Mouse (Mus musculus) stomach, embryonic 15.5 days (tissue): ENCODE measurements around the gene Lztr1. TPM values are rescaled to one million over a fixed set of nuclear protein-coding genes. Genes with fewer than 3 reads are reported as not detected.
A peak's percentile ranks its signal among the peaks of the same experiment; 100 is the strongest.
"Not testable (repeated sequence)": the region's sequence is repeated elsewhere in the genome, so short reads cannot be mapped to it uniquely, and the experiment has no call there.

Experiments
- ATAC-seq: fragments of 200-750 bp; cut with Nextera tagmentation; 2 replicates; pipeline ENCODE4 v1.8.0; 2017; ENCODE audit warnings: low read depth, moderate number of reproducible peaks, moderate TSS enrichment; ENCODE audit not compliant: insufficient read depth, low FRiP score
- H3K27ac ChIP-seq: fragments of 300-500 bp; sonication (generic); 2 replicates; pipeline ENCODE4 v1.5.1; 2015; ENCODE audit warnings: mild to moderate bottlenecking, inconsistent platforms
- H3K27me3 ChIP-seq: fragments of 300-500 bp; sonication (generic); replicated peaks from 2 replicates; pipeline ENCODE4 v1.6.1; 2015; ENCODE audit warnings: inconsistent platforms
- H3K36me3 ChIP-seq: fragments of 300-500 bp; sonication (generic); 2 replicates; pipeline ENCODE4 v1.6.1; 2015; ENCODE audit warnings: inconsistent platforms
- H3K4me1 ChIP-seq: fragments of 300-500 bp; sonication (generic); 2 replicates; pipeline ENCODE4 v1.6.1; 2015; ENCODE audit warnings: inconsistent platforms
- H3K4me2 ChIP-seq: fragments of 300-500 bp; sonication (generic); 2 replicates; pipeline ENCODE4 v1.6.1; 2015; ENCODE audit warnings: mild to moderate bottlenecking, inconsistent platforms
- H3K4me3 ChIP-seq: fragments of 300-500 bp; sonication (generic); replicated peaks from 2 replicates; pipeline ENCODE4 v1.5.1; 2015; ENCODE audit warnings: inconsistent platforms
- H3K9ac ChIP-seq: fragments of 300-500 bp; sonication (generic); 2 replicates; pipeline ENCODE4 v1.6.1; 2015; ENCODE audit warnings: inconsistent platforms
- H3K9me3 ChIP-seq: fragments of 300-500 bp; sonication (generic); 2 replicates; pipeline ENCODE4 v1.6.1; 2016; ENCODE audit warnings: inconsistent platforms
- WGBS: fragments of 180-500 bp; shearing (Covaris S2); methylation state at CpG from one replicate; pipeline ENCODE4 v1.1.7; 2015; 5-methylcytosine and 5-hydroxymethylcytosine counted together
- polyA plus RNA-seq: library from polyadenylated mRNA; unstranded; fragments of >200 nt; fragmentation: Nextera tagmentation; extraction: Ambion mirVana; gene quantifications from 2 replicates; pipeline ENCODE4 v1.2.1, GENCODE M21; 2015

Gene Lztr1
- polyA plus RNA-seq, 1 experiment from 2014 or later: 70.2 TPM

DNA sequence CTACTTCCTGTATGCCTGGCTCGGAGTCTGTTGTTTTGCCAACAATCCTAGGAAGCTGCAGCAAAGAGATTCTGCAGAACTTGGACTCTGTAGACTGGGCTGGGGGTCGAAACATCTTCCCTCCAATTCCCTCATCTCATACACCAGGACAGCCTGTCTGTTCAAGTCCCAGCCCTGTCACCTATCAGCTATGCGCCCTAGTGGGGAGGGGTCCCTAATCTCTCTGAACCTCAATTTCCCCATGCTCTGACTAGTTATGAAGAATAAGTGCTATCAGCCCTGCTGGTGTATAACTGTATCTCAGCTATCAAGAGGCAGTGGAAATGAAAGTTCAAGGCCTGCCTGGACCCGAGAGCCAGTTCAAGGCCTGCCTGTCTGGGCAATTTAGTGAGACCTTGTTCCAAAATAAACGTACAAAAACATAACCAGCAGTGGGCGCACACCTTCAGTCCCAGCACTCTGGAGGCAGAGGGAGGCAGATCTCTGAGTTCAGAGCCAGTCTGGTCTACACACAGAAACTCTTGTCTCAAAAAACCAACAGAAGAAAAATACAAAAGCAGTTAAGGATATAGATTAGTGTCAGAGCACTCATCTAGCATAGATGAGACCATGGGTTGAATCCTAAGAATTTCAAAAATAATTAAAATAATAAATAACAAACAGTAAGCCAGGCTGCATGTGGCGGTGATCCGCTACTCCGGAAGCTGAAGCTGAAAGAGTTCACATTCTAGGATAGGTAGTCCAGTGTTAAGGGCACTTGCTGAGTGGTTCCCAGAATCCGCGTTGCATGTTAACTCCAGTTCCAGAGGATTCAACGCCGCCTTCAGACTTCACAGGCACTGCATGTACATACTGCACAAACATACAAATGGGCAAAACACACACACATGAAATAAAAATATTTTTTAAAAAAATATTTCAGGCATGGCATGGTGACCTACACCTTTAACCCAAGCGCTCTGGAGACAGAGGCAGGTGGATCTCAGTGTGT, 19.7 kb upstream of the Lztr1 start:
- peak; percentile 2; the same call in 1 of the 2 replicates for ATAC-seq
- H3K9ac ChIP-seq: no peak overlapping the region
- WGBS: 47% methylated on average over 14 of the region's 14 CpGs

DNA sequence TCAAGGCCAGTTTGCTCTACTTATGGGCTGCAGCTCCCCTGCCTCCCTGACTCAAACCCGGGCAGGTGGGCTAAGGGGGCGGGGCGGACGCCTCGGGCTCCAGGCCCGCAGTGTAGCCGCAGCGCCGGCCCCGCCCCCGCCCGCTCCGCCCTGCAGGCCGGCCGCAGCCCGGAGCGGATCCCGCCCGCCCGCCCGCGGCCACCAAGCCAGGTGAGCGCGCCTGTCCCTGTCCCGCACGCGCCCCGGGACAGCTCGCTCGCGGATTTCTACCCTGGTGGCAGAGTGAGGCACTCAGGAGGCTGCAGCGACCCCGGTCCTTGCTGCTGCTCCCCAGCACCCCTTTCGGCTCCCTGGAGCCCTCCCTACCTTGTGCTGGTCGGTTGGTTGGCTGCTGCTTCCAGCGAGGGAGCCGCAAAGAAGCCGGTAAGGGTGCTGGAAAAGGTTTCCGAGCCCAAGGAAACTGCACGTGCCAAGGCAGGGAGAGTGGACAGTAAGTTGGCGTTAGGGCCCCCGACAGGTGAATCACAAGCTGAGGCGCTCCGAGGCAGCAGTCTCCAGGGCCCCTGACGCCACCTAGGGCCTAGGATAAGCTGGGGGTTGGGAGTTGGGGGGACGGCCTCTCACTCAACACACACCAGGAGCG, 18.9 kb upstream of the Lztr1 start, which contains the start of gene Aifm3:
Gene Aifm3, plus strand, starts transcription at position 143 of the 643 bp plus-strand sequence.
- Histone ChIP-seq H3K4me3 (peak within 1 kb of the TSS; percentile 51), H3K27ac (no peak within 1 kb of the TSS)
- under 1% methylated on average over 47 of the region's 47 CpGs for WGBS

More for the DNA sequence above, 19.7 kb upstream of the Lztr1 start:
- H3K9me3 ChIP-seq: no peaks in the 10 kb centered on the region
- peak overlapping the region; percentile 51 for H3K4me3 ChIP-seq
- peak overlapping the region; percentile 91 for H3K4me2 ChIP-seq
- H3K4me1 ChIP-seq: peaks cover 8% of the 10 kb centered on the region; the same call in 1 of the 2 replicates
- peaks cover 4% of the 10 kb centered on the region for H3K27me3 ChIP-seq
- no peak overlapping the region for H3K27ac ChIP-seq
- H3K36me3 ChIP-seq: peaks cover 14% of the 10 kb centered on the region

DNA sequence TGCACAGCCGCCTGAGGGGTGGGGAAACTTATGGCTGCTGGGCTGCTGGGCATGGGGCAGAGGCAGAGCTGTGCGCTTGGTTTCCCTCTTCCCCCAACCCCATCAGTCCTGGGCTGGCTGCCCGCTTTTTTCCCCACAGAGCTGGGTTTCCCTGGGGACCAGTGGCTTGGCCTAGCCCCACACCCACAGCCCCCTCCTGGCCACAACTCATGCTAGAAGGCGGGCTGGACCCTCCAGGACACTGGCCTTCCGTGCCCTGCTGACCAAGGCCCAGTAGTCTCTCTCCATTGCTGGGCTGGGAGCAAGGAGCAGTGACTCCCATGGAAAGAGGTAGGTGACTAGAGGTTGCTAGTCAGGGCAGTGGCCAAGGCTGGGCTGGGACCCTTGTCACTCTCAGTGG, 17.3 kb upstream of the Lztr1 start:
- Histone ChIP-seq H3K4me2 (no peak overlapping the region), H3K4me1 (peaks cover 8% of the 10 kb centered on the region; the same call in 1 of the 2 replicates), H3K4me3 (no peak overlapping the region), H3K9ac (no peak overlapping the region), H3K36me3 (no peaks in the 10 kb centered on the region; the same call in 1 of the 2 replicates), H3K27ac (no peak overlapping the region), H3K27me3 (peaks cover 4% of the 10 kb centered on the region), H3K9me3 (no peaks in the 10 kb centered on the region)
- no peak for ATAC-seq
- 79% methylated on average over 5 of the region's 5 CpGs for WGBS

More for the DNA sequence above, 18.9 kb upstream of the Lztr1 start, which contains the start of gene Aifm3:
- Histone ChIP-seq H3K36me3 (peaks cover 6% of the 10 kb centered on the region), H3K27me3 (peaks cover 4% of the 10 kb centered on the region), H3K4me1 (peaks cover 8% of the 10 kb centered on the region; the same call in 1 of the 2 replicates), H3K4me2 (peak within 1 kb of the TSS; percentile 91), H3K9me3 (no peaks in the 10 kb centered on the region), H3K9ac (peak within 1 kb of the TSS; percentile 51)
- peak; percentile 83 for ATAC-seq

DNA sequence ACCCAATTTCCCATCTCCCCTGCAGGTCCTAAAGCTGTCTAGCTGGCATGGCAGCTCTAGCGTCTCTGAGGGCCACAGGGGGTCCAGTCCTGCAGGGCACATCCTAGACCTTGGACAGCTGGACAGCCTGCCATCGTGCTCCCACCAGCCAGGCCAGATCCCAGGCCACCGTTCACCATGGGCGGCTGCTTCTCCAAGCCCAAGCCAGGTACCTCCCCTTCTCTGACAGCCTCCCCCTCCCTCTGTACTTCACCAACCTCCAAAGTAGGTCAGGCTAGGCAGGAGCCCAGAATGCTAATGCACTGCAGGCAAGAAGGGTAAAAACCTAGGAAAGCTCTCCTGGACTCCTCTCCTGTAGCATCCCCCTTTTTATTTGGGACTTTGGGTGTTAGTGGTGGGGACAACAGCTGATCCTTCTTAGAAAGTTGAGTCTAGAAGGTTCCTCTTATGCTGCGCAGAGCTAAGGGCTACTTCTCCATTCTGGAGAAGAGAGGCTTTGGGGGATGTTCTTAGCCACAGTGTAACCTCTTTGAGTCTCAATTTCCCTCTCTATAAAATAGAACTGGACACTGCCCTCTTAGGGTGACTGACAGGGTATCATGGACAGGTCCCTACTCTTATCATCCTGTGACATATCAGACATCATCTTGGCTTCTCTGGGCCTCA, 16.5 kb upstream of the Lztr1 start:
- 66% methylated on average over 5 of the region's 5 CpGs for WGBS
- Histone ChIP-seq H3K9ac (no peak overlapping the region), H3K4me2 (no peak overlapping the region), H3K27ac (no peak overlapping the region), H3K4me1 (peaks cover 8% of the 10 kb centered on the region; the same call in 1 of the 2 replicates), H3K9me3 (no peaks in the 10 kb centered on the region), H3K27me3 (peaks cover 4% of the 10 kb centered on the region), H3K4me3 (no peak overlapping the region), H3K36me3 (no peaks in the 10 kb centered on the region)
- no peak for ATAC-seq

DNA sequence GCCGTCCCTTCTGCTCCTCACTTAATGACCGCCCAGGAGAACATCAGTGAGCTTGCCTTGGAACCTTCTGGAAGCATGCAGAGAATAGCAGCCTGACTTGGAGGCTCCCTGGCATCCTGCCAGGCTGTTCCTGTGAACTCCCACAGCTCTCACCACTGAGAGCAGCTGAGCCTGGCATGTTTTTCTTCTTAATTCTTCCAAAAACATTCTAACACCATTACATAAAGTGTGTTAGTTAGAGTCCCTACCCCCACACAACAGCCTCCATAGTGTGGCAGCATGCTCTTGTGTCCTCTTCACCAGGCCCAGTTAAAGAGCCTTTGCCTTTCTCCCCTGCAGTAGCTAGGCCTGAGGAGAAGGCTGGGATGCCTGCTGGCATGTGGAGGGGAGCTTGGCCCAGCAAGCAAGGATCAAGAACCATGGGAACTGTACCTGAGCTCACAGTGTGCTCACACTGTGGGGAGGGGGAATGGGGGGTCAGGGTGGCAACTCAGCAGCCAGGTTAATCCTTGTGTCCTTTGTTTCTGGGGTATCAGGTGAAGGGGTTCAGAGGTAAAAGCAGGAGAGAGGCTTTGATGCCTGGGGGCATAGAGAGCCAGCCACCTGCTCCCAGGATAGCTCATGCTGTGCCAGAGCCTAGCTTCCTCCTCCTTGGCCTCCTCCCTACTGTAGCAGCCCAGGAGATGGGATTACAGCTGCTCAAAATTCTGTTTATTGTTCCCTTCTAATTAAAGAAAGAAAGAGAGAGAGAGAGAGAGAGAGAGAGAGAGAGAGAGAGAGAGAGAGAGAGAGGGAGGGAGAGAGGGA, 11.8 kb upstream of the Lztr1 start:
- no peak overlapping the region for H3K9ac ChIP-seq
- H3K4me3 ChIP-seq: no peak overlapping the region
- no peak overlapping the region for H3K27ac ChIP-seq
- ATAC-seq: no peak
- no peaks in the 10 kb centered on the region for H3K36me3 ChIP-seq
- WGBS: 49% methylated on average over 2 of the region's 2 CpGs
- H3K9me3 ChIP-seq: no peaks in the 10 kb centered on the region
- H3K4me2 ChIP-seq: no peak overlapping the region
- H3K27me3 ChIP-seq: no peaks in the 10 kb centered on the region
- H3K4me1 ChIP-seq: 0 out of 2 replicates have a peak, but pooled peaks cover 3% of the 10 kb centered on the region

DNA sequence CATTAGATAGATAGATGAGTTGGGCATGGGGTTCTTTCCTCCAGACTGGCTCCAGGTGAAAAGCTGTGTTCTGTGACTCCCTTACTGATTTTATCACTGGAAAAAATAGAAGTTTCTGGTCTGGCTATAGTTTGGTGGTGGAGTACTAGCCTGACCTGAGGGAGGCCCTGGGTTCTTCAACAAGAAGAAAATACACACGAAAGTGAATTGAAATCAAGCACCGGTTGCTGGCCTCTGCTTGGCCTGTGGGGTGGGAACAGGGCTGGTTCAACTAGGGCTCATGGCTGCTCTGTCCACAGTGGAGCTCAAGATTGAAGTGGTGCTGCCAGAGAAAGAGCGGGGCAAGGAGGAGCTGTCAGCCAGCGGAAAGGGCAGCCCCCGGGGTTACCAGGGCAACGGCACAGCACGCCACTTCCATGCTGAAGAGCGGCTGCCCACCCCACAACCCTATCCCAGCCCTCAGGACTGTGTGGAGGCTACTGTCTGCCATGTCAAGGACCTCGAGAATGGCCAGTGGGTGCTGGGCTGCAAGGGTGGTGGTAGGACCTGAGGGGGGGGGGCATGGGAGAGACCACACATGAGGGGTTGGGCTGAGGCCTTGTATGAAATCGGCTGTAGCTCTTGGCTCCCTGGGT, 9.1 kb upstream of the Lztr1 start:
- Histone ChIP-seq H3K36me3 (no peaks in the 10 kb centered on the region), H3K4me2 (no peak overlapping the region), H3K9ac (no peak overlapping the region), H3K4me1 (0 out of 2 replicates have a peak, but pooled peaks cover 3% of the 10 kb centered on the region), H3K27me3 (no peaks in the 10 kb centered on the region), H3K27ac (no peak overlapping the region), H3K9me3 (no peaks in the 10 kb centered on the region), H3K4me3 (no peak overlapping the region)
- 37% methylated on average over 10 of the region's 10 CpGs for WGBS
- ATAC-seq: no peak

DNA sequence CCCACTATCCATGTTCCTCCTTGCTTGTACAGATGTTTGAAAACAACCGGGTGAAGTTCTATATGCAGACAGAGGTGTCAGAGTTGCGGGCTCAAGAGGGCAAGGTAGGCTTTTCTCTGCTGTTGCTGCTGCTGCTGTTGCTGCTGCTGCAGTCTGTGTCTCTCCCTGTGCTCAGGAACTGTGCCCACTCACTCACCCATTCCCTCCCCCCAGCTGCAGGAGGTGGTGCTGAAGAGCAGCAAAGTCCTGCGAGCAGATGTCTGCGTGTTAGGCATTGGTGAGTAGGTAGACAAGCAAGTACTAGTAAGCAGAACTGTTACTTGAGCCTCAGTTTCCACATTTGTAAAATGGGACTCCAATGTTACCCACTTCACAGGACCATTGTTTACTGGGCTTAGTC, 5.8 kb upstream of the Lztr1 start:
- no peak for ATAC-seq
- Histone ChIP-seq H3K36me3 (no peaks in the 10 kb centered on the region), H3K9me3 (no peaks in the 10 kb centered on the region), H3K9ac (no peak overlapping the region), H3K27me3 (no peaks in the 10 kb centered on the region), H3K4me1 (no peaks in the 10 kb centered on the region), H3K4me2 (no peak overlapping the region), H3K27ac (no peak overlapping the region), H3K4me3 (no peak overlapping the region)
- 73% methylated on average over 4 of the region's 4 CpGs for WGBS

DNA sequence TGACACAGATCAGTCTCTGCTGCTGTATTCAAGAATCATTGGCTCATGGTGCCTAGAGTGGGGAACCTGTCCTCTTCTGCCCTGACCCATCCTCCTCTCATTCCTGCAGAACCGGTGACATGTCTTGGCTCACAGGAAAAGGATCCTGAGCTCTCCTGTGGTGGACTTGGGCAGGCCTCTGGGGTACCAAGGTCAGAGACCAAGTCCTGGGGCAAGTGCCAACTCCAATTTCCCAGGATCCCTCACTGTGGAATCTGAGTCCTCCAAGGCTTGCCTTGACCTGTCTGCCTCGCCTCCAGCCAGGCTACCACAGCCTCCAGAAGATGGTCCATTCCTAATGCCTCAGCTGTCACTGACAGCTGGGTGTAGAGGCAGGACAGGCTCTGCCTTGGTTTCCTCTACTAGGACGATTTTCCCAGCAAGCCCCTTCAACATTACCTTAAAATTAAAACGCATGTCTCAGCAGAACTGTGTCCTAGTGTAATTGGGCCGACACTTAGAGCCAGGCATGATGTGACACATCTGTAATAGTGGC, 1.4 kb upstream of the Lztr1 start:
- Histone ChIP-seq H3K4me1 (peaks cover 11% of the 10 kb centered on the region), H3K4me2 (no peak overlapping the region), H3K27ac (no peak overlapping the region), H3K9me3 (no peaks in the 10 kb centered on the region), H3K9ac (no peak overlapping the region), H3K36me3 (peaks cover 6% of the 10 kb centered on the region), H3K4me3 (no peak overlapping the region), H3K27me3 (no peaks in the 10 kb centered on the region)
- 80% methylated on average over 5 of the region's 5 CpGs for WGBS
- ATAC-seq: no peak

DNA sequence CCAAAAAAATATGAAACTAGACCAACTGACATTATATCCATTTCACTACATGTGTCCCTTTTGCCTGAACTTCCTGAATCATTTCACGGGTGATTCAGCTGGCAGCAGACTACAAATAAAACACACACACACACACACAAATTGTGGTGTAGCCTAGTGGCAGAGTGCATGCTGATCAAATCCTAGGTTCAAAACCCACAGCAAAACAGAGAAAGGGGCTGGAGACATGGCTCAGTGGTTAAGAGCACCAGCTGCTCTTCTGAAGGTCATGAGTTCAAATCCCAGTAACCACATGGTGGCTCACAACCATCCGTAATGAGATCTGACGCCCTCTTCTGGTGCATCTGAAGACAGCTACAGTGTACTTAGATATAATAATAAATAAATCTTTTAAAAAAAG, 457 bp upstream of the Lztr1 start:
- Histone ChIP-seq H3K4me1 (peaks cover 11% of the 10 kb centered on the region), H3K27ac (peak overlapping the region; percentile 96), H3K36me3 (peaks cover 16% of the 10 kb centered on the region), H3K9ac (peak overlapping the region; percentile 64; the same call in 1 of the 2 replicates), H3K4me3 (peak overlapping the region; percentile 68), H3K4me2 (peak overlapping the region; percentile 70)
- not testable (repeated sequence) for H3K27me3 ChIP-seq, ATAC-seq, H3K9me3 ChIP-seq
- 27% methylated on average over 3 of the region's 3 CpGs for WGBS

DNA sequence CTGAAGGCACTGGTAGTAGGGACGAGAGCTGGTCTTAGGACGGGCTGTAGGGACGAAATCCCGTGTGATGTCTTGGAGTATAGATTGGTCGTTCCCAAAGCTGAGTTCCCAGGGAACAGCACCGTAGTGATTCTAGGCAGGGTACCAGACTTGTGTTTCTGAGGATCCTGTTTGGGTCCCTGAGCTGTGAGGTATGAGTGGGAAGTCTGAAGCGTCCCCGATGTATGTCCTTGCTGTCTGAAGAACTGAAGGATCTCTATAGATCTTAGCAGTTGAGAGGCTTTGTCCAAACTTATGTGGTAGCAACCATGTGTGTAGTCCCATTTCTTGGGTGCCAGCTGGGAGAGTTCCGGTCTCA, 731 bp downstream of the Lztr1 start:
- Histone ChIP-seq H3K4me2 (peak overlapping the region; percentile 70), H3K27me3 (no peaks in the 10 kb centered on the region), H3K27ac (peak overlapping the region; percentile 96; the same call in 1 of the 2 replicates), H3K36me3 (peaks cover 26% of the 10 kb centered on the region), H3K9me3 (no peaks in the 10 kb centered on the region), H3K4me3 (peak overlapping the region; percentile 68), H3K9ac (peak overlapping the region; percentile 64), H3K4me1 (peaks cover 11% of the 10 kb centered on the region)
- ATAC-seq: no peak
- 10% methylated on average over 9 of the region's 9 CpGs for WGBS
